Mouse (Mus musculus) hindbrain, embryonic 15.5 days (tissue): ENCODE data around the gene Zfp385c. TPM values are rescaled to one million over a fixed set of nuclear protein-coding genes. Genes with fewer than 3 reads are reported as not detected.

Source experiments
- ATAC-seq: fragments of 200-750 bp; cut with Nextera tagmentation; 2 replicates; pipeline ENCODE4 v1.8.0; 2017; ENCODE audit warnings: low read depth, moderate number of reproducible peaks, moderate TSS enrichment; ENCODE audit not compliant: low FRiP score
- H3K27ac ChIP-seq: fragments of 300-500 bp; sonication (generic); replicated peaks from 2 replicates; pipeline ENCODE4 v1.5.1; 2015; ENCODE audit warnings: mild to moderate bottlenecking, inconsistent platforms
- H3K27me3 ChIP-seq: fragments of 300-500 bp; sonication (generic); 2 replicates; pipeline ENCODE4 v1.6.1; 2015; ENCODE audit warnings: control low read depth, inconsistent platforms
- H3K36me3 ChIP-seq: fragments of 300-500 bp; sonication (generic); 2 replicates; pipeline ENCODE4 v1.6.1; 2015; ENCODE audit warnings: control low read depth, inconsistent platforms
- H3K4me1 ChIP-seq: fragments of 300-500 bp; sonication (generic); replicated peaks from 2 replicates; pipeline ENCODE4 v1.6.1; 2015; ENCODE audit warnings: control low read depth, inconsistent platforms
- H3K4me2 ChIP-seq: fragments of 300-500 bp; sonication (generic); 2 replicates; pipeline ENCODE4 v1.6.1; 2015; ENCODE audit warnings: moderate library complexity, mild to moderate bottlenecking, inconsistent platforms
- H3K4me3 ChIP-seq: fragments of 300-500 bp; sonication (generic); 2 replicates; pipeline ENCODE4 v1.5.1; 2015; ENCODE audit warnings: mild to moderate bottlenecking, inconsistent platforms
- H3K9ac ChIP-seq: fragments of 300-500 bp; sonication (generic); 2 replicates; pipeline ENCODE4 v1.6.1; 2015; ENCODE audit warnings: inconsistent platforms
- H3K9me3 ChIP-seq: fragments of 300-500 bp; sonication (generic); 2 replicates; pipeline ENCODE4 v1.6.1; 2016; ENCODE audit warnings: control low read depth, inconsistent platforms
- WGBS: fragments of 180-500 bp; shearing (Covaris S2); methylation state at CpG from one replicate; pipeline ENCODE4 v1.1.7; 2015; 5-methylcytosine and 5-hydroxymethylcytosine counted together
- polyA plus RNA-seq: library from polyadenylated mRNA; unstranded; fragments of >200 nt; fragmentation: Nextera tagmentation; extraction: Ambion mirVana; gene quantifications from 2 replicates; pipeline ENCODE4 v1.2.1, GENCODE M21; 2015

Gene Zfp385c
- polyA plus RNA-seq, 1 experiment from 2014 or later = 0.82 TPM

GRCm38 (mm10) chr11:100714534-100714915, 22.3 kb upstream of the Zfp385c start:
- Histone ChIP-seq H3K9me3 (no peaks in the 10 kb centered on the region), H3K27ac (no peak overlapping the region), H3K4me2 (no peak overlapping the region), H3K36me3 (peaks cover 40% of the 10 kb centered on the region), H3K27me3 (no peaks in the 10 kb centered on the region), H3K4me1 (peaks cover 35% of the 10 kb centered on the region), H3K4me3 (no peak overlapping the region), H3K9ac (no peak overlapping the region)
- ATAC-seq = no peak; the same call in 1 of the 2 replicates
- 60% methylated on average over 6 of the region's 6 CpGs for WGBS

- no peak within 1 kb of the TSS for H3K9ac ChIP-seq
- no peaks in the 10 kb centered on the region for H3K9me3 ChIP-seq
- H3K27me3 ChIP-seq = no peaks in the 10 kb centered on the region
- H3K36me3 ChIP-seq = peaks cover 42% of the 10 kb centered on the region
- no peak within 1 kb of the TSS for H3K27ac ChIP-seq
- H3K4me1 ChIP-seq = peaks cover 35% of the 10 kb centered on the region
- ATAC-seq = no peak
- no peak within 1 kb of the TSS; the same call in 1 of the 2 replicates for H3K4me3 ChIP-seq
- WGBS = 9% methylated on average over 38 of the region's 38 CpGs
- H3K4me2 ChIP-seq = peak within 1 kb of the TSS; percentile 11
These were observed 21.7 kb upstream of the Zfp385c start, which contains the start of gene Hspb9 for GRCm38 (mm10) chr11:100713735-100714533. Gene Hspb9 (plus strand): TSS chr11:100713850.

DNA sequence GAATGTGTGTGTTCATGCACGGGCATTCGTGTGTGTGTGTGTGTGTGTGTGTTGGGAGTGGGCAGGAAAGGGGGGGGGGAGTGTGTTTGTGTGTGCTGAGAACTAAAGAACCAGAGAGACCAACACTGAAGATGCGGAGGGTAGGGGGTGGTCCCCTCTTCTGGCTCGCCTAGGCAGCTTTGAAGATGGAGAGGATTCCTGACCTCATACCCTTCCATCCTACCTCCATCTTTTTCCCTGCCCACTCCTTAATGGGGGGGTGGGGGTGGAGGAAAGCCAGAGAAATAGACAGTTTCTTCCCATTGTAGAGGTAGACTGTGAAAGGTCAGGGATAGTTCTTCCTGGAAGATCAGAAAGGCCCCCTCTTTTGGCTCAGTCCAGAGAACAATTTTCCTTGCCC, 20.9 kb upstream of the Zfp385c start:
- Histone ChIP-seq H3K9me3 (no peaks in the 10 kb centered on the region), H3K27me3 (no peaks in the 10 kb centered on the region), H3K36me3 (peaks cover 46% of the 10 kb centered on the region), H3K27ac (no peak overlapping the region), H3K4me2 (no peak overlapping the region), H3K4me3 (no peak overlapping the region), H3K4me1 (peaks cover 35% of the 10 kb centered on the region), H3K9ac (no peak overlapping the region)
- no peak for ATAC-seq
- 68% methylated on average over 4 of the region's 4 CpGs for WGBS

- WGBS = 2% methylated on average over 37 of the region's 48 CpGs
These were observed 19.7 kb upstream of the Zfp385c start, which contains the start of gene Kat2a for GRCm38 (mm10) chr11:100711783-100712615. Gene Kat2a (minus strand): TSS chr11:100712465.

DNA sequence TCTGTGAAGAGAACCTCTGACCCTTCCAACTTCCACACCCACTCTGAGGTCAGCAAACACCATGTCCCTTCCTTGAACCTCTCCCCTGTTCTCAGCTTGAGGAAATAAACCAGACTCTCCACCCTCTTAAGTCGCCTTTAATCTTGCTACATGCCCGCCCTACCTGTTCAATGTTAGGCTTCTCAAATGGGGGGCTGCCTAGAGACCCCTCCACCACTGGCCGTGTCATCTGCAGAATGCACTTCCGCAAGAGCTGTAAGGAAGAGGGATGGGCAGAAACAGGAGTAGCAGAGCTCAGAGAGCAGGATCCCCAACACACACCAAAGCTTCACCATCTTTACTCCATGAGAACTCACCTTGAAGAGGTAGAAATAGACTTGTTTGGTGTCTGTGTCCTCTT, 18.7 kb upstream of the Zfp385c start:
- Histone ChIP-seq H3K9me3 (no peaks in the 10 kb centered on the region), H3K4me3 (peak overlapping the region; percentile 94; the same call in 1 of the 2 replicates), H3K9ac (no peak overlapping the region), H3K36me3 (peaks cover 41% of the 10 kb centered on the region), H3K4me2 (peak overlapping the region; percentile 67), H3K27ac (no peak overlapping the region), H3K4me1 (peaks cover 35% of the 10 kb centered on the region), H3K27me3 (no peaks in the 10 kb centered on the region)
- no peak for ATAC-seq
- 92% methylated on average over 4 of the region's 4 CpGs for WGBS

More at GRCm38 (mm10) chr11:100711783-100712615, 19.7 kb upstream of the Zfp385c start, which contains the start of gene Kat2a:
- Histone ChIP-seq H3K27me3 (no peaks in the 10 kb centered on the region), H3K4me1 (peaks cover 35% of the 10 kb centered on the region), H3K9me3 (no peaks in the 10 kb centered on the region), H3K27ac (peak within 1 kb of the TSS; percentile 82), H3K36me3 (peaks cover 43% of the 10 kb centered on the region), H3K4me2 (peak within 1 kb of the TSS; percentile 67), H3K4me3 (peak within 1 kb of the TSS; percentile 94), H3K9ac (peak within 1 kb of the TSS; percentile 84)
- ATAC-seq = peak; percentile 87

DNA sequence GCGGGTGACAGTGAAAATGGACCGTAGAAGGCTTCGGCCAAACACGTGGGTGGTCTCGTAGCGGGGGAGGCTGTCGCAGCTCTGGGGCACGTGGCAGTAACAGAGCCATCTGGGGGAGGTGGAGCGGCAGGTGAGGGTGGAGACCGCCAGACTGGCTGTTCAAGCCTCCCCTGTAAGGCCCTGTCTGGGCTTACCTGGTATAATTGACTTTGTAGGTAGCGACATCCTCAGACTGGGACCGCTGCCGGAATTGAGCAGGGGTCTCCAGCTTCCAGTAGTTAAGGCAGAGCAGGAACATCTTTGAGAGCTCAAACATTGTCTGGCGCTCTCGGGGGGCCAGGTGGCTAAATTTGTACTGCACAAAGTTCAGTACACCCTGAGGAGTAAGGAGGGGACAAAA, 18.3 kb upstream of the Zfp385c start:
- Histone ChIP-seq H3K4me3 (no peak overlapping the region), H3K9ac (no peak overlapping the region), H3K36me3 (peaks cover 41% of the 10 kb centered on the region), H3K4me2 (no peak overlapping the region), H3K9me3 (no peaks in the 10 kb centered on the region), H3K4me1 (peaks cover 35% of the 10 kb centered on the region), H3K27ac (no peak overlapping the region), H3K27me3 (no peaks in the 10 kb centered on the region)
- no peak for ATAC-seq
- WGBS = 91% methylated on average over 15 of the region's 15 CpGs

DNA sequence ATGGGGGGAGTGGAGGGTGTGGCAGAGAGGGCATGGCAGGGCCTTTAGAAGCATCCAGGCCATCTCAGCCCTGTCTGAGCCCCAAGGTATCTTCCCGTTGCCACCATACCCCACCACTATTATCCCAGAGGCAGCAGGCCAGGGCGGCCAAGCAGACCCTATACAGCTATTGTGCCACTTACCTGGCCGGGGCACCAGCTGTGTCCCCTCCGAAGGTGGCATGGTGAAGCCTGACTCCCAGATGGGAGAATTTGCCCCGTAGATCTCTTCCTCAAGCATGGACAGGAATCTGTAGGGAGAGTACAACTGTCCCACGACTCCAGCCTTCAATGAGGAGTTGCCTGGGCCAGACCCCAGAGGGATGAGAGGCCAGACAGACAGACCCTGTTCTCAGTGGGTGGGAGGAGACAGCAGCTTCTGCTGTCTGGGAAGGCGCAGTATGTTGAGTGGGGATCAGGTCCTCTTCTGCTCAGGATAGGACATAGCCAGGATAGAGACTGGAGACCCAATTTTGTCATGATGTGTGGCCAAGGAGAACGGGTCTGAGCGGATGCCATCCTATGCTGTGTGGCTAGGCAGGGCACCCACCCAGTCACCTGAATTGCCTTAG, 17.1 kb upstream of the Zfp385c start:
- Histone ChIP-seq H3K27ac (no peak overlapping the region), H3K4me2 (no peak overlapping the region), H3K9ac (no peak overlapping the region), H3K9me3 (no peaks in the 10 kb centered on the region), H3K27me3 (no peaks in the 10 kb centered on the region), H3K36me3 (peaks cover 44% of the 10 kb centered on the region), H3K4me3 (no peak overlapping the region), H3K4me1 (peaks cover 29% of the 10 kb centered on the region)
- no peak for ATAC-seq
- WGBS = 93% methylated on average over 9 of the region's 9 CpGs

DNA sequence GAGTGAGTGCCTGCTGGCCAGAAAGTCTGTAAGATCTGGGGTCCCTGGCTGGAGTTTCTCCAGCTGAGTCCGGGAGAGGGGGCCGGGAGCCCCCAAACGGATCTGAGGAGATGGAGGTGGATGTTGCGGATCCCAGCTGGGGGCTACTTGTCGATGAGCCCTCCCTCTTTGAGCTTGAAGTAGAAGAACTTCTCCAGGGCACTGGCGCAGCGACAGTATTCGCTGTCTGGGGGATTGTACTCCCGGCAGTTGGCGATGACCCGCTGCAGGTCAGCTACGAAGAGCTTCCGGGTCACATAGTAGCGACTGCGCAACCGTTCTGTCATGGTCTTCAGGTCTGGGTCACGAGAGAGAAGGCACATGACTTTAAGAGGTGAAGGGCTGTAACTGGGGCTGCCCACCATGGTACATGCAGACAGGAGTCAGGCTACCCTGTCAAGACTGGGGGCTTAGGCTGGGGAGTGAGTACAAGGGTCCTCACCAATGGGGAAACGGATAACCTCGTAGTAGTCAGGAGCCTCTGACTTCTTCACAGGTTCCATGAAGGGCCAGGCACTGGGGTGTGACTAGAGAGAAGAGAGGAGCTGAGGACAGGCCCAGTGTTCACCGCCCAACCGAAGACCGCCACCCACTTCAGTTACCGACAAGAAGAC, 13.0 kb upstream of the Zfp385c start:
- Histone ChIP-seq H3K27me3 (0 out of 2 replicates have a peak, but pooled peaks cover 5% of the 10 kb centered on the region), H3K4me2 (no peak overlapping the region), H3K4me3 (no peak overlapping the region), H3K36me3 (peaks cover 44% of the 10 kb centered on the region), H3K27ac (no peak overlapping the region), H3K4me1 (peaks cover 10% of the 10 kb centered on the region), H3K9me3 (no peaks in the 10 kb centered on the region), H3K9ac (no peak overlapping the region)
- no peak for ATAC-seq
- 94% methylated on average over 23 of the region's 23 CpGs for WGBS

- Histone ChIP-seq H3K9me3 (no peaks in the 10 kb centered on the region), H3K4me1 (peaks cover 10% of the 10 kb centered on the region), H3K36me3 (peaks cover 38% of the 10 kb centered on the region), H3K27ac (no peak within 1 kb of the TSS), H3K4me3 (no peak within 1 kb of the TSS), H3K9ac (no peak within 1 kb of the TSS; the same call in 1 of the 2 replicates), H3K27me3 (0 out of 2 replicates have a peak, but pooled peaks cover 5% of the 10 kb centered on the region), H3K4me2 (no peak within 1 kb of the TSS)
- ATAC-seq = no peak
- WGBS = 63% methylated on average over 7 of the region's 7 CpGs
These were observed 11.7 kb upstream of the Zfp385c start, which contains the start of gene Dhx58 for GRCm38 (mm10) chr11:100703851-100704531. Gene Dhx58 (minus strand): TSS chr11:100704271.

DNA sequence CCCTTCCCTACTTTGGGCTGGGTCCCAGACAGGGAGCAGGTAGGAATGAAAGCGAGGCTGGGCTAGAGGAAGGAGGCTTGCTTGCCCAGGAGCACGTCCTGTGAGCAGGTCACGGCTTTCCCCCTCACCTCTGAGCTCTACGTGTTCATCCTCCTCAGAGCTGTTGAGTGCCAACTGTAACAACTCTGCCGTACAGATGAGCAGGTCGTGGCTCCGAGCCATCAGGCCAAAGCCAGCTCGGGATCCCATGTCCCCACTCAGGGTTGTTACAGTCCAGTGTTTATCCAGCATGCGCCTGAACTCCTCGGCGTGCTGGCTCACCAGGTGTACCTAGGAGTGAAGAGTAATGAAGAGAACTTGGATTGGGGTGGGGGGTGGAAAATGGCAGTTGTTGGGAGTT, 11.1 kb upstream of the Zfp385c start:
- Histone ChIP-seq H3K27ac (no peak overlapping the region), H3K9me3 (no peaks in the 10 kb centered on the region), H3K9ac (no peak overlapping the region), H3K4me1 (peaks cover 10% of the 10 kb centered on the region), H3K27me3 (0 out of 2 replicates have a peak, but pooled peaks cover 5% of the 10 kb centered on the region), H3K4me3 (no peak overlapping the region), H3K4me2 (no peak overlapping the region), H3K36me3 (peaks cover 31% of the 10 kb centered on the region)
- no peak for ATAC-seq
- WGBS = 80% methylated on average over 11 of the region's 11 CpGs

DNA sequence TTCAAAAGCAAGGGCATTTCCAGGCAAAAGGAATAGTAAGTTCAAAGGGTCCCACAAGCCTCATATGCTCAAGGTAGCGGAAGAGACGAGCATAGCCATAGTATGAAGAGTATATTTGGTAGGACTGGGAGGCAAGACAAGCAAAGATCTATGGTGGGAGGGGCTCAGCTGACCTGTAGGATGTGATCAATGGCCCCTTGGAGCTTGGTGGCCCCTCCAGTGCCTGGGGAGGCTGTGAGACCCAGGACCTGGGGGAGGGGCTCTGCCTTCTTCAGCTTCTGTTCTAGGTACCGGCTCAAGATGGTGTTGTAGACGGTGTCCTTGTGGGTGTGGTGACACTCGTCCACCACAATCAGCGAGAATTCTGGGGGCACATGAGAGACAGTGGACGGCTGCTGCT, 10.7 kb upstream of the Zfp385c start:
- ATAC-seq = no peak
- Histone ChIP-seq H3K4me1 (peaks cover 10% of the 10 kb centered on the region), H3K4me3 (no peak overlapping the region), H3K9me3 (no peaks in the 10 kb centered on the region), H3K27ac (no peak overlapping the region), H3K9ac (no peak overlapping the region; the same call in 1 of the 2 replicates), H3K36me3 (peaks cover 27% of the 10 kb centered on the region), H3K4me2 (peak overlapping the region; percentile 25; the same call in 1 of the 2 replicates), H3K27me3 (0 out of 2 replicates have a peak, but pooled peaks cover 5% of the 10 kb centered on the region)
- WGBS = 46% methylated on average over 7 of the region's 7 CpGs
